Mouse (Mus musculus) CH12.LX (cell line): ENCODE results near the gene Prcc. TPM values are rescaled to one million over a fixed set of nuclear protein-coding genes. Genes with fewer than 3 reads are reported as not detected.

Experiments used
- DNase-seq: peaks from one replicate; pipeline ENCODE4 v3.0.0-alpha.2; 2013; ENCODE audit errors: extremely low read depth
- H3K27ac ChIP-seq: 2 replicates; pipeline ENCODE4 v1.5.1; 2012; ENCODE audit warnings: low read depth, mild to moderate bottlenecking, control low read depth, moderate library complexity; ENCODE audit not compliant: insufficient read depth
- H3K27me3 ChIP-seq: replicated peaks from 2 replicates; pipeline ENCODE3; 2012; ENCODE audit warnings: inconsistent platforms
- H3K36me3 ChIP-seq, 2 experiments: replicated peaks in 1 of 2; 2 replicates each; pipeline versions ENCODE3 to v1.6.1; 2012; ENCODE audit warnings: inconsistent platforms in 1 of 2, low read length in 1 of 2, mild to moderate bottlenecking in 1 of 2, mixed read lengths in 1 of 2, moderate library complexity in 1 of 2; ENCODE audit not compliant: control insufficient read depth in 1 of 2, insufficient read depth in 1 of 2
- H3K4me1 ChIP-seq, 2 experiments: 2 replicates each; pipeline ENCODE4 v1.6.1; 2012; ENCODE audit warnings: inconsistent platforms in 1 of 2, moderate library complexity in 1 of 2; ENCODE audit not compliant: insufficient read depth in 2 of 2, control insufficient read depth in 1 of 2
- H3K4me2 ChIP-seq: 2 replicates; pipeline ENCODE4 v1.6.1; 2012; ENCODE audit warnings: low read depth, mild to moderate bottlenecking, control low read depth; ENCODE audit not compliant: poor library complexity, insufficient read depth, severe bottlenecking
- H3K4me3 ChIP-seq, 3 experiments: fragments of 150-350 bp in 1 of 3; sonication (generic) in 1 of 3; replicated peaks in 1 of 3; 2 replicates each; pipeline versions ENCODE3 to v1.5.1; 2011 to 2012; ENCODE audit warnings: low read depth in 2 of 3, low read length in 2 of 3, mild to moderate bottlenecking in 2 of 3, moderate library complexity in 2 of 3, control low read depth in 1 of 3, improper control_type of control experiment in 1 of 3, inconsistent platforms in 1 of 3, mixed read lengths in 1 of 3; ENCODE audit not compliant: poor library complexity in 1 of 3
- H3K79me2 ChIP-seq: replicated peaks from 2 replicates; pipeline ENCODE4 v1.6.1; 2012; ENCODE audit warnings: mild to moderate bottlenecking, moderate library complexity; ENCODE audit not compliant: control insufficient read depth, poor library complexity, insufficient read depth, severe bottlenecking; ENCODE audit errors: extremely low read depth
- H3K9ac ChIP-seq: 2 replicates; pipeline ENCODE4 v1.6.1; 2012; ENCODE audit warnings: low read depth, mild to moderate bottlenecking, control low read depth, moderate library complexity; ENCODE audit not compliant: insufficient read depth
- H3K9me3 ChIP-seq: replicated peaks from 2 replicates; pipeline ENCODE3; 2012; ENCODE audit warnings: low read length, inconsistent platforms, mixed read lengths
- CHD1 ChIP-seq: IDR thresholded peaks from 2 replicates; pipeline ENCODE4 v1.6.1; 2012; ENCODE audit warnings: low read depth, low read length, improper control_type of control experiment, inconsistent platforms
- CTCF ChIP-seq, 2 experiments: IDR thresholded peaks in 1 of 2; conservative IDR thresholded peaks in 1 of 2; 2 replicates each; pipeline ENCODE4 v1.5.1; 2011 to 2012; ENCODE audit warnings: low read depth in 2 of 2, low read length in 2 of 2, improper control_type of control experiment in 1 of 2, inconsistent platforms in 1 of 2, mild to moderate bottlenecking in 1 of 2, moderate library complexity in 1 of 2
- ELF1 ChIP-seq: IDR thresholded peaks from 2 replicates; pipeline ENCODE4 v1.6.1; 2014; ENCODE audit warnings: low read depth, mild to moderate bottlenecking, inconsistent platforms, low read length, improper control_type of control experiment
- EP300 ChIP-seq: IDR thresholded peaks from 2 replicates; pipeline ENCODE4 v1.6.1; 2011; ENCODE audit warnings: low read length, improper control_type of control experiment
- ETS1 ChIP-seq: conservative IDR thresholded peaks from 2 replicates; pipeline ENCODE4 v1.6.1; 2012; ENCODE audit warnings: low read depth, mild to moderate bottlenecking, inconsistent platforms, low read length, improper control_type of control experiment, moderate library complexity
- GABPA ChIP-seq: IDR thresholded peaks from 2 replicates; pipeline ENCODE4 v1.6.1; 2012; ENCODE audit warnings: low read depth, low read length, improper control_type of control experiment, inconsistent platforms; ENCODE audit not compliant: insufficient replicate concordance
- IRF4 ChIP-seq: IDR thresholded peaks from 2 replicates; pipeline ENCODE4 v1.6.1; 2014; ENCODE audit warnings: low read depth, mild to moderate bottlenecking, inconsistent platforms, low read length, improper control_type of control experiment
- JUN ChIP-seq: IDR thresholded peaks from 2 replicates; pipeline ENCODE4 v1.6.1; 2011; ENCODE audit warnings: low read depth, mild to moderate bottlenecking, low read length, improper control_type of control experiment, moderate library complexity; ENCODE audit not compliant: insufficient read depth
- MAFK ChIP-seq: IDR thresholded peaks from 2 replicates; pipeline ENCODE4 v1.6.1; 2011; ENCODE audit warnings: low read length, improper control_type of control experiment; ENCODE audit not compliant: insufficient replicate concordance
- MAX ChIP-seq: IDR thresholded peaks from 2 replicates; pipeline ENCODE4 v1.6.1; 2011; ENCODE audit warnings: low read length, improper control_type of control experiment
- MXI1 ChIP-seq: IDR thresholded peaks from 2 replicates; pipeline ENCODE4 v1.6.1; 2011; ENCODE audit warnings: mild to moderate bottlenecking, low read depth, low read length, improper control_type of control experiment
- MYC ChIP-seq: IDR thresholded peaks from 2 replicates; pipeline ENCODE4 v1.6.1; 2011; ENCODE audit warnings: low read depth, mild to moderate bottlenecking, improper control_type of control experiment, low read length
- NELFE ChIP-seq: IDR thresholded peaks from 2 replicates; pipeline ENCODE4 v1.6.1; 2011; ENCODE audit warnings: low read depth, low read length, improper control_type of control experiment
- NRF1 ChIP-seq: IDR thresholded peaks from 2 replicates; pipeline ENCODE4 v1.6.1; 2014; ENCODE audit warnings: low read depth, mild to moderate bottlenecking, inconsistent platforms, low read length, improper control_type of control experiment, moderate library complexity
- PAX5 ChIP-seq: IDR thresholded peaks from 2 replicates; pipeline ENCODE4 v1.6.1; 2012; ENCODE audit warnings: low read length, inconsistent platforms, mixed read lengths
- POLR2A ChIP-seq: IDR thresholded peaks from 2 replicates; pipeline ENCODE4 v1.6.1; 2011; ENCODE audit warnings: low read depth, mild to moderate bottlenecking, improper control_type of control experiment, low read length
- POLR2AphosphoS2 ChIP-seq: IDR thresholded peaks from 2 replicates; pipeline ENCODE4 v1.6.1; 2011; ENCODE audit warnings: low read depth, low read length, improper control_type of control experiment
- RAD21 ChIP-seq: IDR thresholded peaks from 2 replicates; pipeline ENCODE4 v1.6.1; 2011; ENCODE audit warnings: low read depth, mild to moderate bottlenecking, low read length, improper control_type of control experiment, moderate library complexity
- SIN3A ChIP-seq: IDR thresholded peaks from 2 replicates; pipeline ENCODE4 v1.6.1; 2012; ENCODE audit warnings: low read length, improper control_type of control experiment, inconsistent platforms
- SMC3 ChIP-seq: IDR thresholded peaks from 2 replicates; pipeline ENCODE4 v1.6.1; 2011; ENCODE audit warnings: low read depth, low read length, improper control_type of control experiment
- TBP ChIP-seq: conservative IDR thresholded peaks from 2 replicates; pipeline ENCODE4 v1.6.1; 2011; ENCODE audit warnings: low read depth, low read length, improper control_type of control experiment
- TCF12 ChIP-seq: IDR thresholded peaks from 2 replicates; pipeline ENCODE4 v1.6.1; 2014; ENCODE audit warnings: low read depth, mild to moderate bottlenecking, inconsistent platforms, low read length, improper control_type of control experiment
- UBTF ChIP-seq: IDR thresholded peaks from 2 replicates; pipeline ENCODE4 v1.6.1; 2012; ENCODE audit warnings: low read depth, mild to moderate bottlenecking, inconsistent platforms, low read length, improper control_type of control experiment, moderate library complexity
- USF1 ChIP-seq: IDR thresholded peaks from 2 replicates; pipeline ENCODE4 v1.6.1; 2014; ENCODE audit warnings: low read depth, mild to moderate bottlenecking, inconsistent platforms, low read length, improper control_type of control experiment
- USF2 ChIP-seq: conservative IDR thresholded peaks from 2 replicates; pipeline ENCODE4 v1.6.1; 2011; ENCODE audit warnings: low read depth, low read length, improper control_type of control experiment
- ZC3H11A ChIP-seq: IDR thresholded peaks from 2 replicates; pipeline ENCODE4 v1.6.1; 2012; ENCODE audit warnings: low read depth, mild to moderate bottlenecking, inconsistent platforms, low read length, improper control_type of control experiment
- ZMIZ1 ChIP-seq: IDR thresholded peaks from 2 replicates; pipeline ENCODE4 v1.6.1; 2012; ENCODE audit warnings: low read depth, mild to moderate bottlenecking, inconsistent platforms, low read length, improper control_type of control experiment
- ZNF384 ChIP-seq: IDR thresholded peaks from 2 replicates; pipeline ENCODE4 v1.6.1; 2012; ENCODE audit warnings: low read depth, low read length, improper control_type of control experiment, inconsistent platforms
- dilution Hi-C: fragments of 300-500 bp; cut with MboI; formaldehyde crosslinking; loops from 2 replicates; pipeline ENCODE4 v1.14.3; 2020; ENCODE audit warnings: low sequenced_read_pairs; ENCODE audit not compliant: extremely low pct_unique_long_range_greater_than_20kb, extremely low pct_ligation_motif_present
- in situ Hi-C: fragments of 300-500 bp; cut with MboI; formaldehyde crosslinking; loops from 3 replicates; pipeline ENCODE4 v1.14.3; 2019; ENCODE audit warnings: low sequenced_read_pairs, low pct_ligation_motif_present, low pct_unique_long_range_greater_than_20kb, mixed read lengths
- polyA plus RNA-seq: library from polyadenylated mRNA; unstranded; fragments of >175 nt; gene quantifications from 2 replicates; pipeline ENCODE4 v1.2.1, GENCODE M21; 2012; ENCODE audit warnings: low read depth; ENCODE audit not compliant: insufficient read length
- total RNA-seq, 2 experiments: library from RNA; depleted of rRNA; stranded (reverse); fragments of 300-350 nt in 1 of 2; fragments of >200 nt in 1 of 2; gene quantifications; 2 replicates each; pipeline ENCODE4 v1.2.3; 2012 to 2014

Prcc gene
- total and polyA plus RNA-seq, 3 experiments = 26.4 to 58.5 (median 48.6) TPM

DNA sequence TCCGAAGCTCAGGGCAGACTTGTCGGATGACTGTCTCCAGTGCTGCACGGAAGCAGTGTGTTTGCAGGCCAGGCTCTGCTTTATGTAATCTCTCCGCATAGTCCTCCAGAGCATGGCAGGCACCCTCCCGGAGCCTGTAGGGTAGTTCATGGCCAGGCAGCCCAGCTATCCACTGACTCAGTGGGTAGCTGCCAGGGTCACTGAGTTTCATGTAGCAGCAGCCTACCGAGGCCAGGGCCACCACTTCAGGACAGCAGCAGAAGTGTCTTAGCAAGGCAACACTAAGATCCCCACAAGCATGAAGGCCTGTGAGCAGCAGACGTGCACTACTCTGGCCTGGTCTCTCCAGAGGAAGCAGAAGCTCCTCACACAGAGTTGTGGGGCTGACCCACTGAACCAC, 39.6 kb upstream of the Prcc start:
- H3K79me2 ChIP-seq = peaks cover 27% of the 10 kb centered on the region
- no peak overlapping the region for H3K4me2 ChIP-seq
- H3K27me3 ChIP-seq = no peaks in the 10 kb centered on the region
- H3K36me3 ChIP-seq = peaks cover 57 to 68% of the 10 kb centered on the region in 2 experiments
- no peak overlapping the region for H3K4me3 ChIP-seq
- DNase-seq = no peak
- H3K27ac ChIP-seq = no peak overlapping the region
- no peak for TF ChIP-seq ETS1
- no peak for TF ChIP-seq MXI1
- no peak for TF ChIP-seq EP300
- no peak for TF ChIP-seq GABPA
- TF ChIP-seq CTCF (conservative IDR thresholded peaks at IDR 0.05 in 1 of 2, IDR thresholded peaks at IDR 0.05 in 1 of 2; ENCODE audit: low read depth in 2 of 2, low read length in 2 of 2) = no peak
- dilution Hi-C loops (no loop called here), in situ Hi-C loops (no loop called here)
- H3K9ac ChIP-seq = no peak overlapping the region
- H3K4me1 ChIP-seq = peaks cover 0 to 21% of the 10 kb centered on the region in 2 experiments; a peak in 2 of 4 replicates
- H3K9me3 ChIP-seq = no peaks in the 10 kb centered on the region

DNA sequence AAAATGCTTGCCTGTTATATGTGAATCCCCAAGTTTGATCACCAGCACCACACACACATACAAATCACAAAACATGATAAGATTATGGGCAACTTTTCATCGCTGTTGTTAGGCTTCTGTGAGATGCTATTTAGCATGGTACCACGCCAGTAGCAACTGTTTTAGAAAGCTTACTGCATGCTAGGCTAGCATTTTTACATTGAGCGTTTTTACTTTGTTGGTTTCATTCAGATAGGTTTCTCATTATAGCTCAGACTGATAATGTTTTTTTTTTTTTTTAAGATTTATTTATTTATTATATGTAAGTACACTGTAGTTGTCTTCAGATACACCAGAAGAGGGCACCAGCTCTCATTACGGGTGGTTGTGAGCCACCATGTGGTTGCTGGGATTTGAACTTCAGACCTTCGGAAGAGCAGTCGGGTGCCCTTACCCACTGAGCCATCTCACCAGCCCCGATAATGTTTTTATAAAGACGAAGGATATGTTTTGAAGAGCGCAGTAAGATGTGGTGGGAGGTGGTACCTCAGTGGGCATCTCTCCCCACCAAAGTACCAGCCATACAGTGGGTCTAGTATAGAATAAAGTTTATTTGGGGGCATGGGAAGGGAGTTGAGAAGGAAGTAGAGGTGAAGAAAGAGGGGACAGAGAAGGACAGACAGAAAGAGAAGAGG, 35.0 kb upstream of the Prcc start:
- in situ Hi-C loops = no loop called here
- dilution Hi-C loops = no loop called here
- Histone ChIP-seq H3K79me2 (peaks cover 16% of the 10 kb centered on the region), H3K27me3 (no peaks in the 10 kb centered on the region), H3K27ac (0 out of 2 replicates have a peak overlapping the region, but pooled peaks have one; percentile 13), H3K4me2 (peak overlapping the region; percentile 90), H3K4me3 (peak overlapping the region; percentile 70 to 83 (median 81)), H3K4me1 (peaks cover 0 to 19% of the 10 kb centered on the region in 2 experiments; a peak in 1 of 4 replicates), H3K9ac (peak overlapping the region; percentile 87), H3K9me3 (no peaks in the 10 kb centered on the region), H3K36me3 (peaks cover 39 to 66% of the 10 kb centered on the region in 2 experiments)
- TF ChIP-seq JUN (no peak), EP300 (no peak), USF2 (no peak), SMC3 (no peak), MYC (peak; percentile 64; the same call in 1 of the 2 replicates), MAFK (no peak), ZMIZ1 (no peak), POLR2AphosphoS2 (no peak), MAX (no peak), ELF1 (no peak), ZC3H11A (no peak), NELFE (no peak), TCF12 (no peak), RAD21 (no peak), PAX5 (no peak), CHD1 (no peak), IRF4 (no peak), ZNF384 (peak; percentile 77), NRF1 (no peak), TBP (0 out of 2 replicates have a peak, but pooled peaks have one; percentile 60), USF1 (no peak), UBTF (no peak), CTCF (conservative IDR thresholded peaks at IDR 0.05 in 1 of 2, IDR thresholded peaks at IDR 0.05 in 1 of 2; ENCODE audit: low read depth in 2 of 2, low read length in 2 of 2) (peak in 1 of 2 experiments; percentile 55; a peak in 2 of 4 replicates), ETS1 (no peak), POLR2A (no peak), SIN3A (peak; percentile 49; the same call in 1 of the 2 replicates)
- DNase-seq = no peak
